Mouse (Mus musculus): ENCODE measurements around the gene 1700008O03Rik.

1700008O03Rik gene

DNA sequence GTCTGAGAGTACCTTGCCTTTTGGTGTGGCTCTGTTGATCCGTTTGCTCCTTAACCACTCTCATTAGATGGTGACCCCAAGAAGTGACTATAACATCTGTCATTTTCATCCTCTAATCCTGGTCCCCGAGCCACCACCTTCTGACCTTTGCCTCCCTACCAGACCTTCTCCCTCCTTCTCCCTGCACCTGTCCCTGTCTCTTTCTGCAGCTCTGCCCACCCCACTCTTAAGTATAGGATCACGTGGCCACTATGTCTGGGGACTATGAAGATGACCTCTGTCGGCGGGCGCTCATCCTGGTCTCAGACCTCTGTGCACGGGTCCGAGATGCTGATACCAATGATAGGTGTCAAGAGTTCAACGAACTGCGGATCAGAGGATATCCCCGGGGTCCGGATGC, at the start of gene 1700008O03Rik:
1700008O03Rik (minus strand) TSS at position 101 of the 400 bp plus-strand sequence.
- in situ Hi-C loops (cut with MseI, MboI), result no loop called here

DNA sequence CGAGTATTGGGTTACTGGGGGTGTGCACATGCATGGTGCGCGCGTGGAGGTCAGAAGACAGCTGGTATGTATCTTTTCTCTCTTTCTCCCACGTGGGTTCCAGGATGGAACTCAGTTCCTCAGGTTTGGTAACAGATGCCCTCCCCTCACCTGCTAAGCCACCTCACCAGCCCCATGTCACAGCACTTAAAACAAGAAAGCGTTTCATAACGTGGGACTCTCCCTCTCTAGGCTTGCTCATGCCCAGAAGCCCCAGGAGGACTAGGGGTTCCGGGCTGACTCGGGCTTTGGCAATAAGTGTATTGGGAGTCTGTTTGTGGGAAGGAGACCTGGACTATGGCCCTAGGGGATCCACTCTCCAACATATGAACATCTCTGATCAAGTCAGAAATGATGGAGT, 48.5 kb upstream of the 1700008O03Rik start:
- in situ Hi-C loops (cut with MseI, MboI), result no loop called here

- in situ Hi-C loops (cut with MseI, MboI), result no loop called here
Measured at GRCm38 (mm10) chr7:44433371-44433770, 47.8 kb upstream of the 1700008O03Rik start.

DNA sequence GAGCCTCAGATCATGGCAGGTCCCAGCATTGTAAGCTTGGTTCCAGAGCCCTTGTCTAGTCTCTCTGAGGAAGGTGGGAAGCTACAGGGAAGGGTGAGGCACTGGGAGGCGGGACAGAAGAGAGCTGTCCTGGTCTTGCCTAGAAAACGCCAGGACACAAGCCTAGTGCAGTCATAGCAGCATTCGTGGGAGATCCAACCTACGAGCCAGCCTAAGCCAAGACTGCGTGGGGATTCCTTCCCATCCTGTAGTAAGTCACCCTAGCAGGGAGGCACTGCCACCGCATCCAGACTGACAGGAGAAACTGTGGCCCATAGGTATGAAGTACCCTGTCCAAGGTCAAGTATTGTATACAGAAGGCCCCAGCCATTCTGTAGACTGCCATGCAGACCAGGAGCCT, 46.9 kb upstream of the 1700008O03Rik start:
- in situ Hi-C loops (cut with MseI, MboI), result no loop called here

DNA sequence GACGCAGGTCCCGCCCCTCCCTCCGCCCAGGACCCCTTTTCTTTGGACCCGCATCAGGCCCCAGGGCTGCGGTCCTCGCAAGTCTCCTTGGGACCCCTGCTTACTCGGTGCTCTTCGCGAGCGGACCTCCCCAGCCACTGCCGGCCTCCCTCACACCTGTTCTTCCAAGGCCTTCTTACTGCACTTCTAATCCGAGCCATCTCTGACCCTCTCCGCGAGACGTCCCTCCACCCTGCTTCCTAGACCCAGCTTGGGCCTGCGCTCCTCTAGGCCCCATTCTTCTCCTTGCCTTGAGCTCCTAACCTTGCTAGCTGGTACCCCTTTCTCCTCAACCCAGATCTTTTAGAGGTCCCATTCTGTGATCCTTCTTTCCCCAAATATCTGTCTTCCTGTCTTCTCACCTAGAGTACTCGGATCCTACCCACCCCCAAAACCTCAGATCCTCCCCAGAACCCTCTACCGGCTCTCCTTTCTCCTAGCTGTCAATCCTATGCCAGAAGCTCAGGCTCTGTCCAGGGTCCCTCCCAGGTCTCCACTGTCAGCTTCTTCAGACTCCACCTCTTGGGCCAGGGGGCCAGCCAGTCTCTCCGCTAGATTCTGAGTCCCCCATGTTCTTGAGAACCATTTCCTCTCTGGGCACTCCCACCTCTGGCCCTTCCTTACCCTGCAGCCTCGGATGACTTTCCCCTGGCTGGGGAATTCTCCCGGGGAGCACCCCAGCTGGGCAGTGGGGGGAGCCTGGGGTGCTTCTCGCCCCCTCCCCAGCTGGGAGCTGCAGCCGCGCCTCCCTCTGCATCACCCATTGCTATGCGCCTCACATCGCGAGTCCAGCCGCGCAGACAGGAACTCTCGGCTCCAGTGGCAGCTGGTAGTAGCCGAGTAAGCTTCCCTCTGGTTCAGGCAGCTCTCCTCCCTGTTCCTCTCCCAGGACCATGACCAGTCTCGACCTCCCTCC, 44.2 kb upstream of the 1700008O03Rik start:
- in situ Hi-C loops (cut with MseI, MboI), result no loop called here

- in situ Hi-C loops (cut with MseI, MboI), result no loop called here
Measured at GRCm38 (mm10) chr7:44428968-44429521, 43.4 kb upstream of the 1700008O03Rik start, which contains the start of gene Lrrc4b. TSS of gene Lrrc4b (plus strand) at chr7:44429018.

DNA sequence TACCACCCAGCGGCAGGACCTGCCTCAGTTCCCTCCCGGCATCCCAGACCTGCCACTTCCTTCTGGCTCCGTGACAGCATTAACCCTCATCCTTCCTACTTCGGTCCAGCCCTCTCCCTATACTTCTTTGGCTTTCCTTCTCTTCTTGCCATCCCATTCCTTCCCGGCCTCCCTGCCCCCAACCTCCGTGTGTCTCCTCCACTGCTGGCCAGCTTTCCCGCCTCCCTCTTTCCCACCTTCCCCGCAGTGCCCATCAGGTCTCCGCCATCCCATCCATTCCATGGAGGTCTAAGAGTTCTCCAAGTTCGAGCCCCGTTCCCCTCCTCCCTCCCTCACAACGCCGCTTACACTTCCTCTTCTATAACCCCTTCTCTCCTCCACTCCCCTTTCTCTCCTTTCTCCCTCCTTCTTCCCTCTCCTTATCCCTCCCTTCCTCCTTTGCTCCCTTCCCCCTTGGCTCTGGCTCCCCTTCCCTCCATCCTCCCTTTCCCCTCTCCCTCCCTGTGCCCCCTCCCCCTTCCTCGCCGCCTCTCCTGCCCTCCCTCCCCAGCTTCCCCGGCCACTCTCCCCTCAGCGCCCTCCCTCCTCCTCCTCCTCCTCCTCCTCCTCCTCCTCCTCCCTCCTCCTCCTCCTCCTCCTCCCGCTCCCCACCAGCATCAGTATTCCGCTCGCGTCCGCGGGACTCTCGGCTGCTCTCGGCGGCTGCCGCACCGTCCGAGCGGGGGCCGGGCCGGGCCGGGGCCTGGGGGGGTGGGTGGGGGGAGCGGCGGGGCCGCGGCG, 42.7 kb upstream of the 1700008O03Rik start:
- in situ Hi-C loops (cut with MseI, MboI), result no loop called here

GRCm38 (mm10) chr7:44427666-44428065, 42.0 kb upstream of the 1700008O03Rik start:
- in situ Hi-C loops (cut with MseI, MboI), result no loop called here

DNA sequence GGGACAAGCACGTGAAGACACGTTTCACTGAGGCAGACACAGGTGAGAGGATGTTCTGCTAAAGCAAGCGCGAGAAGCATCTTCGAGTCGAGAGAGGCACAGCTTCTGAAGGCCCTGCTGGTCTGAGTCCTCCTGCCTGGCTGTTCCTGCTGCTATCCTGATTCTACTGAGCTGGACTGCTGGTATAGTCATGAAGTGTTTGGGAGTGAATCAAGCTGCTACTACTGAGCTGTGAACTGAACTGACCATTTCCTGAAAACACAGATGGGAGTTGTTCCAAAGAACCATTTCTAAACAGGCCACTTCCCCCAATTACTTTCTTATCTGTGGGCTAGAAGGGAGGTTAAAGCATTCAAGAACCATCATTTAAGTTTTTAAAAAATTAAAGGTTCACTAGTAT, 27.7 kb upstream of the 1700008O03Rik start:
- in situ Hi-C loops (cut with MseI, MboI), result no loop called here

- in situ Hi-C loops (cut with MseI, MboI), result no loop called here
Measured at GRCm38 (mm10) chr7:44411144-44411543, 25.5 kb upstream of the 1700008O03Rik start.

DNA sequence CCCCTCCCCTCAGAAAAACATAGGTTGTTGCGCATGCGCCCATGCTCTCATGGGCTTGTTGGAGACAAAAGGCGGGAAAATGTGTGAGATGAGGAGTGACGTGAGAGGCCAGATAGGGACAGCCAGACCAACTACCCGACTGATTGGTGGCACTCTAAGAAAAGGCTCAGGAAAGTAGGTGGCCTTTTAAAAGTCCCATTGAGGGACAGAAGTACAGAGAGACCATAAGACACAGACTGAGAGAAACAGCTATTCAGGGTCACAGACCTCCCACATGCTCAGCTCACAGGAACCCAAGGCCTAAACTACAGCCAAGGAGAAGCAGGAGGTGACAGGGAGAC, 20.4 kb upstream of the 1700008O03Rik start:
- in situ Hi-C loops (cut with MseI, MboI), result no loop called here

DNA sequence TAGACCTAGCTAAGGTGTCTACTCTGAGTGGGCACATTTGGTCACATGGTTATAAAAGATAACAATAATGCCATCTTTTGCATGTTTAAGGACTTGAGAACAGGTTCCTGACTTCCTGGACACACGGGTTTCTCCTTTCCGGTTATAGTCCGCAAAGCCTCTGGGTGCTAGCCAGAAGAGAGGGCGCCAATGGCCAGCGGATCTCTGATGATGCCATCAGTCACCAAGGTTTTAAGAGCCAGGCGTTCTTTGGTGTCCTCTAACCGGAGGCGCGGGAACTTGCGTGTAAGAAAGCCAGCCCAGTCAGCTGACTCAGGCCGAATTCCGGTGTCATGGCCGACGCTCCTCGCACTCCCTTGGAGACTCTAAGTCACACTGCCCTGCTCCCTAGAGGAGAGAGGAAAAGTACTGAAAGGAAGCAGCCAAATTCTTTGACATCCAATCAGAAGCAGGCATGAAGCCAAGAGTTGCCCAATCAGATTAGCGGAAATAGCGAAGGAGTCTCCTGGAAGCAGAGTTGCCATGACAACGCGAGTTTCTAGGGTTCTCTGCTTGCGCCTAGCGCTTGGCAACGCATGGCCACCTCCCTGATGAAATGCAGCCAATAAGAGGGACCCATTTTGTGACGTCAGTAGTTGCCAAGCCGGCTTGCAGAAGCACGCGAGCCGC, 19.9 kb upstream of the 1700008O03Rik start:
- in situ Hi-C loops (cut with MseI, MboI), result no loop called here

GRCm38 (mm10) chr7:44401673-44402072, 16.1 kb upstream of the 1700008O03Rik start:
- in situ Hi-C loops (cut with MseI, MboI), result loop anchor here in 1 of 2 experiments (5.0 kb wide), 1 partner anchor 81 kb away; no protein-coding TSS in a partner anchor

DNA sequence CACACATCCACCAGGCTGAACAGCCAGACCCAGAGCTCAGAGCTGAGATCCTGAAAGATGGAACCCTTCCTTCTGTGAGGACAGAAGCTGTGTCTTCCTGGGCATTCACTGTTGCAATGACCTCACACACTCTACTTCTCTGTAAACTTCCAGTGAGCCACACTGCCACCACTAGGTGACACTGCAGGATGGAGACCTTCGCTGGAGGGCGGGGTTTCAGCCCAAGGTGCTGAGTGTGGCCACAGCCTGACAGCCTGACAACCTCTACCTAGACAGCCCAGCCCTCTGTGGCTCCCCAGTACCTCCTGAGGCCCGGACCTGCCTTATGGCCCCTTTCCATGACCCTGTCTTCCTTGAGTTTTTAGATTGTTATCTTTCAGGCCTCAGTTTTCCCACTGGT, 12.9 kb upstream of the 1700008O03Rik start:
- in situ Hi-C loops (cut with MseI, MboI), result no loop called here

DNA sequence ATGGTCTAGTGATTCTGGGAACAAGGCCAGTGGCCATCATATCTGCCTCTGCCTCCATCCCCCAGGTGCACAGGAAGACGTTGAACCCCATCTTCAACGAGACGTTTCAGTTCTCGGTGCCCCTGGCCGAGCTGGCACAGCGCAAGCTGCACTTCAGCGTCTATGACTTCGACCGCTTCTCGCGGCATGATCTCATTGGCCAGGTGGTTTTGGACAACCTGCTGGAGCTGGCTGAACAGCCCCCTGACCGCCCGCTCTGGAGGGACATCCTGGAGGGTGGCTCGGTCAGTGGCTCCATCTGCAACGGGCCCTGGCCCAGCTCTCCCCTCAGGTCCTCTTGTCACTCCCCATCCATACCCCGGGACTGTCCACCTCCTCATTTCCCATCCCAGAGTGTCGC, 7.7 kb upstream of the 1700008O03Rik start:
- in situ Hi-C loops (cut with MseI, MboI), result no loop called here

GRCm38 (mm10) chr7:44392341-44392740, 6.7 kb upstream of the 1700008O03Rik start:
- in situ Hi-C loops (cut with MseI, MboI), result no loop called here

- in situ Hi-C loops (cut with MseI, MboI), result no loop called here
Measured at GRCm38 (mm10) chr7:44391831-44392230, 6.2 kb upstream of the 1700008O03Rik start.

- in situ Hi-C loops (cut with MseI, MboI), result no loop called here
Measured at GRCm38 (mm10) chr7:44384716-44385059, 932 bp downstream of the 1700008O03Rik start.

DNA sequence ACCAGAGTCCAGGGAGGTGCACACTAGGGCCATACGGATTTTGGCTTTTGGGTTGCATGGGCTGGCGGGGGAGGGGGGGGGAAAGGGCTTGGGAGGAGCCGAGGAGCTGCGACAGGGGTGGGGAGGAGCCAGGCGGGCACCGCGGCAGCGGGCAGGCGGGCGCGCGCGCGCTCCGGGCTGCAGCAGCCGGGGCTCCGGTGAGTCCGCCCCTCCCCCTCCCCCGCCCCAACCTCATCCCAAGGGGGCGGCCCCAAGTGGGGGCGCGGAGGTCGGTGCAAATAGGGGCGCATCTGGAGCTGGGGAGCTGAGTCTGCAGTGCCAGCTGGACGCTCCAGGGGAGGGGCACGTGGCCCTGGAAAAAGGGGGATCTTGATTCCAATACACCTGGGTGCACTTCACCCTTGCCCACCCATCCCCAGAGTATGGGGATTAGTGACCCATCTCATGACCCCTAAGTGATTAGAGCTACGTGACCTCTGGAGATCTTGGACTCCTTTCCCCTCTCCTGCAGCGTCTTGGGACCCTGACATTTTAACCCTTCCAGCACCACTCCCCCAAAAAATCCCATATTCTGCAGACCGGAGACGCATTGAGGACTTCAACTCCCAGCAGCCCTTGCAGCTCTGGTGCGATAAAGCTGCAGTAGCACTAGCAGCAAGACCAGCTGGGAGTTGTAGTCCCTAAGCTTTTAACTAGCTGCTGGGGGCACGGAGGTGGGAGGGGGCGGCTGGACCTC, 1.5 kb downstream of the 1700008O03Rik start, which contains the start of gene Syt3:
Syt3 (plus strand) TSS at position 123 of the 736 bp plus-strand sequence.
- in situ Hi-C loops (cut with MseI, MboI), result no loop called here

DNA sequence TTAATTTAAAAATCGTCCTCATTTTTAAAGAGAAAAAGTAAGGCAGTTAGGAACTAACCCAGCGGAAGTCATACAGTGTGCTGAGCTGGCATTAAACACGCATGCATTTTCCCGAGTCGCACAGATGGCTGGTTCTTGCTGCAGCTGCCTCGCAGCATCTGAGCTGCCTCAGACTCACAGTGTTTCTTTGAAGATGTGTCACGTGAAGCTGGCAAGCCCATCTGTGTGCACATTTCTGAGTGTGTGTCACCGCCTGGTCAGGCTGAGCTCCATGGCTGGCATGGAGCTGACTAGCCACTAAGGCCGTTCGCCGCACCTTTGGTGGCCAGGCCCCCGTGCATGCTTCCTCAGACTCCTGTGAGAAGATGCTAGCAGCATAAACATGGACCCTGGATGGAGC, 3.1 kb downstream of the 1700008O03Rik start:
- in situ Hi-C loops (cut with MseI, MboI), result no loop called here

GRCm38 (mm10) chr7:44378290-44378689, 7.3 kb downstream of the 1700008O03Rik start:
- in situ Hi-C loops (cut with MseI, MboI), result no loop called here
